Mouse (Mus musculus) B cell, adult (primary cell): ENCODE data around the gene Rbx1. TPM values are rescaled to one million over a fixed set of nuclear protein-coding genes. Genes with fewer than 3 reads are reported as not detected.

Source experiments
- total RNA-seq: library from RNA; stranded (reverse); gene quantifications from 4 replicates; pipeline ENCODE4 v1.2.4, GENCODE M21; 2023; ENCODE audit not compliant: inconsistent age

The Rbx1 gene
- total RNA-seq = 91.6 to 111 TPM (median 100.0 TPM) in 4 replicates

GRCm38 (mm10) chr15:81465901-81466737 lies at the start of gene Rbx1:
Gene Rbx1 (plus strand): TSS chr15:81466296.

Other genes starting within 250 kb of the Rbx1 start
- gene Mchr1, start 230.8 kb upstream of the Rbx1 start, total RNA-seq = not detected in 4 replicates
- gene Slc25a17, start 105.5 kb upstream of the Rbx1 start, total RNA-seq = 36.3 to 38.7 TPM (median 36.8 TPM) in 4 replicates
- 89.2 to 124 TPM (median 109 TPM) in 4 replicates for gene St13, start 66.2 kb upstream of the Rbx1 start, total RNA-seq
- gene Xpnpep3, start 66.2 kb upstream of the Rbx1 start, total RNA-seq = 12.4 to 17.8 TPM (median 14.9 TPM) in 4 replicates
- not detected in 4 replicates for gene Dnajb7, start 58.0 kb upstream of the Rbx1 start, total RNA-seq
- gene Ep300, start 119.1 kb downstream of the Rbx1 start, total RNA-seq = 185 to 201 TPM (median 193 TPM) in 4 replicates
- 37.6 to 54.5 TPM (median 41.1 TPM) in 4 replicates for gene L3mbtl2, start 197.6 kb downstream of the Rbx1 start, total RNA-seq
- gene Chadl, start 231.0 kb downstream of the Rbx1 start, total RNA-seq = 0.67 TPM in 1 of 4 replicates, not detected in the others